Mouse (Mus musculus) myocyte (in vitro differentiated cells): ENCODE data around the gene Fam222a.
A peak's percentile ranks its signal among the peaks of the same experiment; 100 is the strongest.

Experiments used
- MYOD1 ChIP-seq, 3 experiments: IDR thresholded peaks; one replicate each; pipeline ENCODE4 v1.6.1; 2011; ENCODE audit warnings: control low read depth in 2 of 3, low read depth in 2 of 3, mild to moderate bottlenecking in 2 of 3, moderate library complexity in 1 of 3; ENCODE audit not compliant: insufficient read length in 2 of 3, control insufficient read depth in 1 of 3
- MYOG ChIP-seq, 3 experiments: IDR thresholded peaks; one replicate each; pipeline ENCODE4 v1.6.1; 2011; ENCODE audit warnings: control low read depth in 2 of 3, low read depth in 2 of 3, mild to moderate bottlenecking in 2 of 3; ENCODE audit not compliant: insufficient read length in 2 of 3, control insufficient read depth in 1 of 3, insufficient read depth in 1 of 3
- POLR2A ChIP-seq: IDR thresholded peaks from one replicate; pipeline ENCODE4 v1.6.1; 2011; ENCODE audit warnings: low read depth, mild to moderate bottlenecking, control low read depth, moderate library complexity; ENCODE audit not compliant: insufficient read length
- POLR2AphosphoS2 ChIP-seq: IDR thresholded peaks from one replicate; pipeline ENCODE4 v1.6.1; 2011; ENCODE audit warnings: low read depth, control low read depth; ENCODE audit not compliant: insufficient read length
- SRF ChIP-seq: IDR thresholded peaks from one replicate; pipeline ENCODE4 v1.6.1; 2011; ENCODE audit warnings: low read depth; ENCODE audit not compliant: control insufficient read depth, insufficient read length
- USF1 ChIP-seq: IDR thresholded peaks from one replicate; pipeline ENCODE4 v1.6.1; 2011; ENCODE audit warnings: low read depth, mild to moderate bottlenecking, control low read depth, moderate library complexity

DNA sequence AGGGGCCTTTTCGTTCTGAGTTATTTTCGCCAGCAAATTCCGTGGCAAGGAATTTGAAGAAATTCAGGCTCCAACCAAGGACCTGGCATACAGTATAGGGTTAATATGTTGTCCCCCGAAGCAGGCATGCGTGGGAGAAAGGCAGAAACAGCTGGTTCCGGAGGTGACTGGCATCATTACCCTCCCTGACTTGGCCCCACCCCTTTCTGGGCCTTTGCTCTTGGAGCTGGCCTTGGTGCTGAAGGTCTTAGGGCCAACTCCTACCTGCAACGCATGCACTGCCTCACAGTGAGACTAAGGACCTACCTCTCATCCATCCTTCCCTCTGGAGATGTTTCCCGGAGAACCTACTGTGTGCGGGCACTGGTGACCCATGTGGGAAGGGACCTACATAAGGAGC is 20.1 kb downstream of the Fam222a start:
- TF ChIP-seq POLR2A (no peak), POLR2AphosphoS2 (no peak), MYOG (IDR thresholded peaks at IDR 0.05; ENCODE audit: control insufficient read depth in 1 of 3, insufficient read depth in 1 of 3, insufficient read length in 2 of 3, low read depth in 2 of 3) (no peak), SRF (no peak), MYOD1 (IDR thresholded peaks at IDR 0.05; ENCODE audit: control insufficient read depth in 1 of 3, insufficient read length in 2 of 3, low read depth in 2 of 3) (peak in 2 of 3 experiments; percentile 49 to 69), USF1 (no peak)
